Mouse (Mus musculus) kidney, adult 11 months (tissue): ENCODE results near the gene Timm10b.

Experiments used
- DNase-seq: peaks from one replicate; pipeline ENCODE4 v3.0.0; 2022

The Timm10b gene

GRCm38 (mm10) chr7:105639756-105640155, at the start of gene Timm10b:
Timm10b (plus strand) TSS chr7:105640056.
- no peak for DNase-seq

GRCm38 (mm10) chr7:105590097-105590496, 49.8 kb upstream of the Timm10b start:
- no peak for DNase-seq

- peak; percentile 94 for DNase-seq
Measured at GRCm38 (mm10) chr7:105602860-105603623, 36.8 kb upstream of the Timm10b start.

- no peak for DNase-seq
Measured at GRCm38 (mm10) chr7:105608467-105608866, 31.4 kb upstream of the Timm10b start.

GRCm38 (mm10) chr7:105611767-105612166, 28.1 kb upstream of the Timm10b start:
- no peak for DNase-seq

GRCm38 (mm10) chr7:105614400-105614799, 25.5 kb upstream of the Timm10b start:
- peak; percentile 27 for DNase-seq

GRCm38 (mm10) chr7:105615720-105616119, 24.1 kb upstream of the Timm10b start:
- DNase-seq = no peak

GRCm38 (mm10) chr7:105616561-105616960, 23.3 kb upstream of the Timm10b start:
- DNase-seq = no peak

- no peak for DNase-seq
Measured at GRCm38 (mm10) chr7:105617810-105618209, 22.0 kb upstream of the Timm10b start.

GRCm38 (mm10) chr7:105619701-105620100, 20.2 kb upstream of the Timm10b start:
- DNase-seq = no peak

GRCm38 (mm10) chr7:105621053-105621452, 18.8 kb upstream of the Timm10b start:
- no peak for DNase-seq

- DNase-seq = no peak
Measured at GRCm38 (mm10) chr7:105621646-105622292, 18.1 kb upstream of the Timm10b start.

GRCm38 (mm10) chr7:105625397-105625796, 14.5 kb upstream of the Timm10b start:
- DNase-seq = peak; percentile 30

GRCm38 (mm10) chr7:105628633-105629032, 11.2 kb upstream of the Timm10b start:
- peak; percentile 70 for DNase-seq

GRCm38 (mm10) chr7:105632551-105632972, 7.3 kb upstream of the Timm10b start:
- DNase-seq = no peak

GRCm38 (mm10) chr7:105633127-105633800, 6.6 kb upstream of the Timm10b start, which contains the start of gene Trim3:
Trim3 (minus strand) TSS chr7:105633571.
- peak; percentile 89 for DNase-seq

GRCm38 (mm10) chr7:105633801-105634135, 6.1 kb upstream of the Timm10b start:
- DNase-seq = no peak

- DNase-seq = no peak
Measured at GRCm38 (mm10) chr7:105634272-105634920, 5.5 kb upstream of the Timm10b start.

- no peak for DNase-seq
Measured at GRCm38 (mm10) chr7:105635726-105636125, 4.1 kb upstream of the Timm10b start.

GRCm38 (mm10) chr7:105638776-105639175, 1.1 kb upstream of the Timm10b start:
- no peak for DNase-seq

- no peak for DNase-seq
Measured at GRCm38 (mm10) chr7:105639304-105639703, 552 bp upstream of the Timm10b start.

GRCm38 (mm10) chr7:105640233-105640893, 507 bp downstream of the Timm10b start, which contains the start of the genes Arfip2 and Gm45799:
Arfip2 (minus strand) TSS chr7:105640416.
Gm45799 (plus strand) TSS chr7:105640552.
- DNase-seq = peak; percentile 98

GRCm38 (mm10) chr7:105640894-105641255, 1.0 kb downstream of the Timm10b start:
- DNase-seq = peak; percentile 34
